Mouse (Mus musculus) liver, embryonic 14.5 days (tissue): ENCODE results near the gene Smco3. TPM values are rescaled to one million over a fixed set of nuclear protein-coding genes. Genes with fewer than 3 reads are reported as not detected.
"Not testable (repeated sequence)": the region's sequence is repeated elsewhere in the genome, so short reads cannot be mapped to it uniquely, and the experiment has no call there.

Source experiments
- ATAC-seq: fragments of 200-750 bp; cut with Nextera tagmentation; 2 replicates; pipeline ENCODE4 v1.8.0; 2017; ENCODE audit warnings: moderate number of reproducible peaks, mild to moderate bottlenecking, moderate library complexity; ENCODE audit not compliant: insufficient read depth
- DNase-seq, 3 experiments: peaks; one replicate each; pipeline ENCODE4 v3.0.0-alpha.2; 2012 to 2013; ENCODE audit warnings: low read depth in 3 of 3, low spot score in 3 of 3
- H3K27ac ChIP-seq: fragments of 300-500 bp; sonication (generic); 2 replicates; pipeline ENCODE4 v1.5.1; 2014; ENCODE audit warnings: moderate library complexity, mild to moderate bottlenecking, control low read depth, inconsistent platforms
- H3K27me3 ChIP-seq: fragments of 300-500 bp; sonication (generic); 2 replicates; pipeline ENCODE4 v1.6.1; 2014; ENCODE audit warnings: mild to moderate bottlenecking, low read length, moderate library complexity; ENCODE audit not compliant: control insufficient read depth, insufficient read depth
- H3K36me3 ChIP-seq: fragments of 300-500 bp; sonication (generic); replicated peaks from 2 replicates; pipeline ENCODE4 v1.6.1; 2014; ENCODE audit warnings: low read depth; ENCODE audit not compliant: control insufficient read depth, insufficient read depth
- H3K4me1 ChIP-seq, 2 experiments: fragments of 200-500 bp in 1 of 2; fragments of 300-500 bp in 1 of 2; sonication (generic) in 1 of 2; replicated peaks; 2 replicates each; pipeline ENCODE4 v1.6.1; 2012 to 2014; ENCODE audit warnings: antibody characterized with exemption in 1 of 2, inconsistent platforms in 1 of 2, low read length in 1 of 2; ENCODE audit not compliant: control insufficient read depth in 2 of 2, insufficient read depth in 2 of 2
- H3K4me2 ChIP-seq: fragments of 300-500 bp; sonication (generic); 2 replicates; pipeline ENCODE4 v1.6.1; 2014; ENCODE audit warnings: low read depth, mild to moderate bottlenecking, control low read depth, moderate library complexity
- H3K4me3 ChIP-seq, 2 experiments: fragments of 200-500 bp in 1 of 2; fragments of 300-500 bp in 1 of 2; sonication (generic) in 1 of 2; 2 replicates each; pipeline ENCODE4 v1.5.1; 2012 to 2014; ENCODE audit warnings: low read depth in 2 of 2, low read length in 2 of 2, mild to moderate bottlenecking in 2 of 2, control low read depth in 1 of 2, inconsistent platforms in 1 of 2, moderate library complexity in 1 of 2; ENCODE audit not compliant: insufficient read depth in 1 of 2
- H3K9ac ChIP-seq: fragments of 300-500 bp; sonication (generic); replicated peaks from 2 replicates; pipeline ENCODE4 v1.6.1; 2014; ENCODE audit warnings: mild to moderate bottlenecking, control low read depth, moderate library complexity
- H3K9me3 ChIP-seq: fragments of 300-500 bp; sonication (generic); 2 replicates; pipeline ENCODE4 v1.6.1; 2016; ENCODE audit warnings: low read length, mixed read lengths; ENCODE audit not compliant: control insufficient read depth
- CTCF ChIP-seq: IDR thresholded peaks from 2 replicates; pipeline ENCODE4 v1.5.1; 2016; ENCODE audit warnings: antibody characterized with exemption, low read depth, control low read depth
- EP300 ChIP-seq: IDR thresholded peaks from 2 replicates; pipeline ENCODE4 v1.6.1; 2016; ENCODE audit warnings: antibody characterized with exemption, low read depth
- WGBS: fragments of 180-500 bp; shearing (Covaris S2); extraction: QIAGEN DNeasy Blood & Tissue Kit; methylation state at CpG from one replicate; pipeline ENCODE4 v1.1.7; 2014; ENCODE audit not compliant: insufficient replicate concordance; 5-methylcytosine and 5-hydroxymethylcytosine counted together
- polyA plus RNA-seq, 2 experiments: library from polyadenylated mRNA; depleted of rRNA in 1 of 2; stranded (reverse) in 1 of 2; unstranded in 1 of 2; fragments of >200 nt; fragmentation: Nextera tagmentation in 1 of 2; extraction: Ambion mirVana in 1 of 2; gene quantifications; 2 replicates each; pipeline versions ENCODE4 v1.2.1 to v1.2.3; 2012 to 2014

The Smco3 gene
- polyA plus RNA-seq, 2 experiments: 0.11 TPM; not detected in 1

- Histone ChIP-seq H3K9me3 (no peaks in the 10 kb centered on the region), H3K4me3 (peak overlapping the region; percentile 58 to 80), H3K36me3 (no peaks in the 10 kb centered on the region), H3K27ac (peak overlapping the region; percentile 100), H3K4me2 (peak overlapping the region; percentile 94), H3K9ac (peak overlapping the region; percentile 99), H3K27me3 (no peaks in the 10 kb centered on the region), H3K4me1 (peaks cover 43 to 51% of the 10 kb centered on the region in 2 experiments)
- ATAC-seq (peak; percentile 1; the same call in 1 of the 2 replicates), DNase-seq (peak; percentile 33 to 62 (median 46))
- WGBS: 3% methylated on average over 12 of the region's 12 CpGs
- no peak for TF ChIP-seq CTCF
- TF ChIP-seq EP300: no peak; the same call in 1 of the 2 replicates
Observed at GRCm38 (mm10) chr6:136803093-136803738, 32.0 kb downstream of the Smco3 start.

- DNase-seq (no peak), ATAC-seq (no peak)
- WGBS: 62% methylated on average over 6 of the region's 6 CpGs
- Histone ChIP-seq H3K9ac (no peak overlapping the region), H3K4me3 (no peak overlapping the region), H3K4me1 (peaks cover 40 to 50% of the 10 kb centered on the region in 2 experiments), H3K36me3 (no peaks in the 10 kb centered on the region), H3K9me3 (no peaks in the 10 kb centered on the region), H3K27ac (peak overlapping the region; percentile 9; the same call in 1 of the 2 replicates), H3K27me3 (no peaks in the 10 kb centered on the region), H3K4me2 (peak overlapping the region; percentile 11; the same call in 1 of the 2 replicates)
- no peak for TF ChIP-seq EP300
- no peak for TF ChIP-seq CTCF
Observed at GRCm38 (mm10) chr6:136801274-136801673, 34.0 kb downstream of the Smco3 start.

GRCm38 (mm10) chr6:136800710-136801109 lies 34.5 kb downstream of the Smco3 start:
- no peak for ATAC-seq
- Histone ChIP-seq H3K36me3 (no peaks in the 10 kb centered on the region), H3K4me2 (peak overlapping the region; percentile 22), H3K27ac (no peak overlapping the region; the same call in 1 of the 2 replicates), H3K9ac (no peak overlapping the region), H3K9me3 (no peaks in the 10 kb centered on the region), H3K4me3 (no peak overlapping the region), H3K4me1 (peaks cover 40 to 48% of the 10 kb centered on the region in 2 experiments), H3K27me3 (no peaks in the 10 kb centered on the region)
- WGBS: 88% methylated on average over 8 of the region's 8 CpGs
- DNase-seq: no peak
- TF ChIP-seq EP300 (no peak), CTCF (no peak)

- Histone ChIP-seq H3K4me2 (peak overlapping the region; percentile 76), H3K4me3 (peak overlapping the region; percentile 63 to 77), H3K27ac (peak overlapping the region; percentile 97), H3K4me1 (peaks cover 32 to 51% of the 10 kb centered on the region in 2 experiments), H3K9ac (peak overlapping the region; percentile 79)
- H3K27me3 ChIP-seq, H3K36me3 ChIP-seq, H3K9me3 ChIP-seq: not testable (repeated sequence)
- WGBS: 41% methylated on average over 3 of the region's 3 CpGs
- peak; percentile 96 for ATAC-seq
- TF ChIP-seq EP300: peak; percentile 67
- DNase-seq: peak in 2 of 3 experiments; percentile 63 to 69
Observed at GRCm38 (mm10) chr6:136797874-136798693, 37.2 kb downstream of the Smco3 start.

GRCm38 (mm10) chr6:136795850-136796249 lies 39.4 kb downstream of the Smco3 start:
- Histone ChIP-seq H3K4me2 (no peak overlapping the region), H3K9me3 (no peaks in the 10 kb centered on the region), H3K36me3 (no peaks in the 10 kb centered on the region), H3K4me3 (no peak overlapping the region), H3K27ac (no peak overlapping the region), H3K4me1 (peaks cover 25 to 40% of the 10 kb centered on the region in 2 experiments), H3K27me3 (peaks cover 6% of the 10 kb centered on the region; the same call in 1 of the 2 replicates), H3K9ac (no peak overlapping the region)
- 65% methylated on average over 6 of the region's 6 CpGs for WGBS
- TF ChIP-seq CTCF: no peak
- DNase-seq (no peak), ATAC-seq (no peak)
